Mouse (Mus musculus) ES-Bruce4 (cell line): Measurements from ENCODE around the gene Dcbld1.

Experiments
- CTCF ChIP-seq: IDR thresholded peaks from one replicate; pipeline ENCODE4 v1.8.1; 2011; ENCODE audit warnings: low read depth, low read length
- EP300 ChIP-seq: IDR thresholded peaks from 2 replicates; pipeline ENCODE4 v1.6.1; 2011; ENCODE audit warnings: low read depth, low read length; ENCODE audit not compliant: insufficient read depth
- POLR2A ChIP-seq: IDR thresholded peaks from one replicate; pipeline ENCODE4 v1.8.1; 2011; ENCODE audit warnings: low read length; ENCODE audit not compliant: insufficient read depth

GRCm38 (mm10) chr10:52260209-52260608 lies 26.8 kb downstream of the Dcbld1 start:
- no peak for TF ChIP-seq POLR2A
- TF ChIP-seq CTCF = no peak
- TF ChIP-seq EP300 = no peak
